Mouse (Mus musculus) limb, embryonic 12.5 days (tissue): ENCODE measurements around the gene Hist1h2bk. TPM values are rescaled to one million over a fixed set of nuclear protein-coding genes. Genes with fewer than 3 reads are reported as not detected.
"Not testable (repeated sequence)": the region's sequence is repeated elsewhere in the genome, so short reads cannot be mapped to it uniquely, and the experiment has no call there.

Experiments
- ATAC-seq: fragments of 200-750 bp; cut with Nextera tagmentation; 2 replicates; pipeline ENCODE4 v1.8.0; 2017; ENCODE audit warnings: low read depth, moderate TSS enrichment; ENCODE audit not compliant: insufficient number of reproducible peaks, insufficient read depth, low FRiP score, low TSS enrichment
- H3K27ac ChIP-seq: fragments of 300-500 bp; sonication (generic); 2 replicates; pipeline ENCODE4 v1.5.1; 2016; ENCODE audit warnings: mild to moderate bottlenecking, moderate library complexity
- H3K27me3 ChIP-seq: fragments of 300-500 bp; sonication (generic); 2 replicates; pipeline ENCODE4 v1.6.1; 2016; ENCODE audit warnings: mild to moderate bottlenecking, moderate library complexity
- H3K36me3 ChIP-seq: fragments of 300-500 bp; sonication (generic); 2 replicates; pipeline ENCODE4 v1.6.1; 2016; ENCODE audit warnings: mild to moderate bottlenecking, moderate library complexity
- H3K4me1 ChIP-seq: fragments of 300-500 bp; sonication (generic); replicated peaks from 2 replicates; pipeline ENCODE4 v1.6.1; 2016
- H3K4me2 ChIP-seq: fragments of 300-500 bp; sonication (generic); 2 replicates; pipeline ENCODE4 v1.6.1; 2016; ENCODE audit warnings: mild to moderate bottlenecking, moderate library complexity
- H3K4me3 ChIP-seq: fragments of 300-500 bp; sonication (generic); replicated peaks from 2 replicates; pipeline ENCODE4 v1.5.1; 2016; ENCODE audit warnings: mild to moderate bottlenecking
- H3K9ac ChIP-seq: fragments of 300-500 bp; sonication (generic); replicated peaks from 2 replicates; pipeline ENCODE4 v1.6.1; 2016; ENCODE audit warnings: mild to moderate bottlenecking, moderate library complexity
- H3K9me3 ChIP-seq: fragments of 300-500 bp; sonication (generic); 2 replicates; pipeline ENCODE4 v1.6.1; 2016; ENCODE audit warnings: mild to moderate bottlenecking, moderate library complexity
- WGBS: fragments of 180-500 bp; shearing (Covaris S2); methylation state at CpG from one replicate; pipeline ENCODE4 v1.1.7; 2016; 5-methylcytosine and 5-hydroxymethylcytosine counted together
- microRNA-seq: library from miRNA; unstranded; fragments of <30 nt; microRNA quantifications from one replicate; pipeline ENCODE4, GENCODE M21; 2017
- polyA plus RNA-seq: library from polyadenylated mRNA; unstranded; fragments of >200 nt; fragmentation: Nextera tagmentation; extraction: Ambion mirVana; gene quantifications from 2 replicates; pipeline ENCODE4 v1.2.1, GENCODE M21; 2016

The Hist1h2bk gene
- polyA plus RNA-seq, 1 experiment from 2014 or later, result 25.9 TPM

GRCm38 (mm10) chr13:22051523-22051859 lies 15.8 kb downstream of the Hist1h2bk start:
- ATAC-seq, result no peak
- Histone ChIP-seq H3K4me3 (peak overlapping the region; percentile 49), H3K27ac (no peak overlapping the region), H3K9me3 (no peaks in the 10 kb centered on the region), H3K36me3 (no peaks in the 10 kb centered on the region), H3K9ac (no peak overlapping the region), H3K4me1 (no peaks in the 10 kb centered on the region; the same call in 1 of the 2 replicates), H3K4me2 (peak overlapping the region; percentile 64), H3K27me3 (peaks cover 3% of the 10 kb centered on the region; the same call in 1 of the 2 replicates)
- 13% methylated on average over 5 of the region's 5 CpGs for WGBS

- Histone ChIP-seq H3K9ac (no peak overlapping the region), H3K27ac (no peak overlapping the region), H3K4me2 (no peak overlapping the region), H3K4me1 (no peaks in the 10 kb centered on the region; the same call in 1 of the 2 replicates), H3K4me3 (no peak overlapping the region), H3K36me3 (no peaks in the 10 kb centered on the region), H3K27me3 (peaks cover 3% of the 10 kb centered on the region; the same call in 1 of the 2 replicates), H3K9me3 (no peaks in the 10 kb centered on the region)
- WGBS, result 91% methylated on average over 1 of the region's 1 CpGs
- no peak for ATAC-seq
Observed at GRCm38 (mm10) chr13:22053754-22054153, 18.1 kb downstream of the Hist1h2bk start.

GRCm38 (mm10) chr13:22061422-22061821 lies 25.8 kb downstream of the Hist1h2bk start:
- H3K27ac ChIP-seq, result no peak overlapping the region
- no peak overlapping the region for H3K4me3 ChIP-seq
- no peaks in the 10 kb centered on the region for H3K9me3 ChIP-seq
- no peak overlapping the region for H3K9ac ChIP-seq
- no peak overlapping the region for H3K4me2 ChIP-seq
- no peak for ATAC-seq
- no peaks in the 10 kb centered on the region for H3K27me3 ChIP-seq
- 93% methylated on average over 1 of the region's 1 CpGs for WGBS
- H3K4me1 ChIP-seq, result no peaks in the 10 kb centered on the region
- H3K36me3 ChIP-seq, result no peaks in the 10 kb centered on the region

DNA sequence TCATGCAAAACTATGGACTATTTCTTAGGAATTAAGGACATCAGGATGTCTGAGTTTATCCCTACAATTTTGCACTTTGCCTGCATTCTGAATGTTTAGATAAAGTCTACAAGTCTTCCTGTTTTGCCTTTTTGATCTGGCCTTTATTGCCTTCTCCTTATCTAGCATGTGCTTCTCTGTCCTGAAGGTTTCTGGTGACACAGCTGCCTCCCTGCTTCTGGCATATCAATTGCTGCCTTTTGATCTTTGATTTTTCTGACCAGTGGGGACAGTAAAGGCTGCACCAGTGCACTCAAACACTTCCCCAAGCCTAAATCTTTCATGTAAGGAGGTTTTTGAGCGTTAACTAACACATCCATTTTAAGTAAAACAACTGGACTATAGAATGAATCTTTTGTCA lies 27.8 kb downstream of the Hist1h2bk start:
- H3K27me3 ChIP-seq, result no peaks in the 10 kb centered on the region
- H3K27ac ChIP-seq, result no peak overlapping the region
- H3K9ac ChIP-seq, result no peak overlapping the region
- H3K4me3 ChIP-seq, result no peak overlapping the region
- H3K4me2 ChIP-seq, result no peak overlapping the region
- ATAC-seq, result no peak
- WGBS, result 43% methylated on average over 1 of the region's 1 CpGs
- no peaks in the 10 kb centered on the region for H3K9me3 ChIP-seq
- no peaks in the 10 kb centered on the region for H3K4me1 ChIP-seq
- no peaks in the 10 kb centered on the region for H3K36me3 ChIP-seq

- H3K27ac ChIP-seq, H3K9me3 ChIP-seq, ATAC-seq, H3K36me3 ChIP-seq, H3K4me3 ChIP-seq, H3K4me2 ChIP-seq, H3K4me1 ChIP-seq, H3K9ac ChIP-seq, H3K27me3 ChIP-seq: not testable (repeated sequence)
- WGBS, result 52% methylated on average over 1 of the region's 1 CpGs
Observed at GRCm38 (mm10) chr13:22084140-22084539, 48.5 kb downstream of the Hist1h2bk start, which contains the start of gene Vmn1r188. Gene Vmn1r188, plus strand, starts transcription at chr13:22084440.

Small RNA genes within 50 kb of the gene (microRNA-seq; reads per million reads assigned to microRNA genes)
- not detected for gene Gm26300
- gene Gm44390, result 0.70 reads per million
- gene Gm44486, result not detected

Other genes starting within 250 kb of the Hist1h2bk start
- gene Hist1h2an, start 248.7 kb upstream of the Hist1h2bk start, polyA plus RNA-seq, result 16.8 and 19.0 TPM in 2 replicates
- 1.5 and 3.9 TPM in 2 replicates for gene Hist1h2bp, start 248.4 kb upstream of the Hist1h2bk start, polyA plus RNA-seq
- gene Hist1h2bq, start 225.7 kb upstream of the Hist1h2bk start, polyA plus RNA-seq, result 36.6 and 45.0 TPM in 2 replicates
- not detected in 2 replicates for gene Hist1h2ao, start 225.4 kb upstream of the Hist1h2bk start, polyA plus RNA-seq
- not detected in 2 replicates for gene Hist1h4m, start 224.1 kb upstream of the Hist1h2bk start, polyA plus RNA-seq
- gene Hist1h4n, start 203.7 kb upstream of the Hist1h2bk start, polyA plus RNA-seq, result 21.2 and 21.3 TPM in 2 replicates
- gene Hist1h2ap, start 202.4 kb upstream of the Hist1h2bk start, polyA plus RNA-seq, result 6,267 and 7,120 TPM in 2 replicates
- 38.6 and 46.0 TPM in 2 replicates for gene Hist1h2br, start 202.1 kb upstream of the Hist1h2bk start, polyA plus RNA-seq
- 23.2 and 25.2 TPM in 2 replicates for gene Zfp184, start 90.8 kb upstream of the Hist1h2bk start, polyA plus RNA-seq
- 0.30 and 0.32 TPM in 2 replicates for gene Pom121l2, start 54.7 kb upstream of the Hist1h2bk start, polyA plus RNA-seq
- gene Prss16, start 26.1 kb upstream of the Hist1h2bk start, polyA plus RNA-seq, result 1.2 TPM in 2 replicates
- gene Hist1h2ah, start 302 bp upstream of the Hist1h2bk start, polyA plus RNA-seq, result 24.8 and 50.4 TPM in 2 replicates
- gene Hist1h4i, start 5.5 kb downstream of the Hist1h2bk start, polyA plus RNA-seq, result 30.3 and 34.1 TPM in 2 replicates
- gene Hist1h2ag, start 7.1 kb downstream of the Hist1h2bk start, polyA plus RNA-seq, result 119 and 120 TPM in 2 replicates
- gene Hist1h2bj, start 7.3 kb downstream of the Hist1h2bk start, polyA plus RNA-seq, result 26.1 and 28.8 TPM in 2 replicates
- not detected in 2 replicates for gene Vmn1r188, start 48.6 kb downstream of the Hist1h2bk start, polyA plus RNA-seq
- not detected in 2 replicates for gene Vmn1r189, start 70.0 kb downstream of the Hist1h2bk start, polyA plus RNA-seq
- not detected in 2 replicates for gene Vmn1r191, start 148.1 kb downstream of the Hist1h2bk start, polyA plus RNA-seq
- gene Vmn1r192, start 155.3 kb downstream of the Hist1h2bk start, polyA plus RNA-seq, result not detected in 2 replicates
- not detected in 2 replicates for gene Vmn1r193, start 187.3 kb downstream of the Hist1h2bk start, polyA plus RNA-seq
- gene Vmn1r194, start 208.3 kb downstream of the Hist1h2bk start, polyA plus RNA-seq, result not detected in 2 replicates
- not detected in 2 replicates for gene Vmn1r195, start 234.7 kb downstream of the Hist1h2bk start, polyA plus RNA-seq